Mouse (Mus musculus): ENCODE measurements around the gene Poll. TPM values are rescaled to one million over a fixed set of nuclear protein-coding genes. Genes with fewer than 3 reads are reported as not detected.

The Poll gene
- total and polyA plus RNA-seq, 2 experiments from 2014 or later: 8.9 to 9.9 TPM

DNA sequence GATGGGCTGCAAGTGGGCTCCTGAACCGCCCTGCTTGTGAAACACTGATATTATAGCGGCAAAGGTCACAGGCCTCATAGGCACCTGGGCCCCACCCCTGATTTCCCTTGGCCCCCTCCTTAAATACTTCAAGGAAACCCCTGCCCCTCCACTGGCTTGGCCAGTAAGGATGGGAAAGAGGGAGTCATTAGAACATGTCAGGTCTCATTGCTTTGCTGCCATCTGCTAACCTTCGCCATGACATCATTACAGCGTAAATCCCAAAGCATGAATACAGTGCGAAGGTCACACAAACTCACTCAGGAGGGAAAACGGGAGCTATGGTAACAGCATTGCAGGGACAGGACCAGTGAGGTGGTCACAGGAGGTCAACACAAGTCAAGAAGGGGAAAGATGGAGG lies 36.1 kb upstream of the Poll start:
- no peak for TF ChIP-seq CTCF (IDR thresholded peaks at IDR 0.05)
- Histone ChIP-seq H3K27ac (ENCODE audit: low read depth, low read length) (no peak overlapping the region), H3K9ac (replicated peaks; ENCODE audit: low read length, poor library complexity, severe bottlenecking) (no peak overlapping the region), H3K9me3 (ENCODE audit: low read length) (no peaks in the 10 kb centered on the region), H3K4me3 (ENCODE audit: low read depth, low read length) (no peak overlapping the region), H3K27me3 (ENCODE audit: insufficient read depth, low read length) (no peaks in the 10 kb centered on the region), H3K4me1 (ENCODE audit: insufficient read depth, low read length) (no peaks in the 10 kb centered on the region), H3K4me2 (ENCODE audit: low read depth, low read length, poor library complexity, severe bottlenecking) (no peak overlapping the region), H3K36me3 (ENCODE audit: insufficient read depth, low read length) (peaks cover 2% of the 10 kb centered on the region; the same call in 1 of the 2 replicates)
- no peak for DNase-seq (ENCODE audit: low spot score)
- 63% methylated on average over 6 of the region's 6 CpGs for WGBS
- ATAC-seq (ENCODE audit: low FRiP score): no peak

DNA sequence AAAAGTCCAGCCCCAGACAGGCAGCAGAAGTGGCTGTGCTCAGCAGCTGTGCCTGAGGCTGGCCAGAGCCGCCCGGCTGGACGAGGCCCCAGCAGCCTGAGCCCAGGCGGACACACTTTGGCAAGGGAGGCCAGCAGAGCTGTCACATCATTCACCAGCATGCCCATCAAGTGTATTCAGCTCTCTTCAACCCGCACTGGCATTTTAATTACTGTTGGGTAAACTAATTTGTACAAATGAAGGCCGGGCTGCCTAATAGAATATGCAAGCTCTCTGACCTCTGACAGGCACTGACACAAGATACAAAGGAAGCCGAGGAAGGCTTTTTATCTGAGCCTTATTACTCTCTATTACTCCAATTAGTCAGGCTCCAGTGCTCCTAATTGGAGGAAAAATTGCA lies 35.7 kb upstream of the Poll start:
- Histone ChIP-seq H3K27ac (ENCODE audit: low read depth, low read length) (no peak overlapping the region), H3K27me3 (ENCODE audit: insufficient read depth, low read length) (no peaks in the 10 kb centered on the region), H3K4me3 (ENCODE audit: low read depth, low read length) (no peak overlapping the region), H3K4me1 (ENCODE audit: insufficient read depth, low read length) (no peaks in the 10 kb centered on the region), H3K9ac (replicated peaks; ENCODE audit: low read length, poor library complexity, severe bottlenecking) (no peak overlapping the region), H3K36me3 (ENCODE audit: insufficient read depth, low read length) (peaks cover 2% of the 10 kb centered on the region; the same call in 1 of the 2 replicates), H3K4me2 (ENCODE audit: low read depth, low read length, poor library complexity, severe bottlenecking) (no peak overlapping the region), H3K9me3 (ENCODE audit: low read length) (no peaks in the 10 kb centered on the region)
- 18% methylated on average over 7 of the region's 7 CpGs for WGBS
- ATAC-seq (ENCODE audit: low FRiP score) (no peak), DNase-seq (ENCODE audit: low spot score) (peak; percentile 75)
- TF ChIP-seq CTCF (IDR thresholded peaks at IDR 0.05): no peak

DNA sequence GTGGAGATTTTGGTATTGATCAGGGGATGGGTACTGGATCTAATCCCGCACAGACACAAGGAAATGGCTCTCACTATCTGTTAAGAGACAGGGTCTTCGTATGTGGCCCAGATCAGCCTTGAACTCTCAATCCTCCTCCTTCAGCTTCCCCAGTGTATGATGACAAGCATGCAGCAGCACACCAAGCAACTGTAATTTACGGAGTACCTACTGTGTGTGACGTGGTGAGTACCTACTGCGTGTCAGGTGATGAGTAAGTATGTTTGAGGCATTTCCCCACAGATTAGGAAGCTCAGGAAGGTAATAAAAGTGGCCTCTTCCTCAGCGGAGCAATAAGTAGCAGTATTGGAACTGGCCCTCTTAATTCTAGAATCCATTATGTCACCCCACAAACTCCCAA lies 35.1 kb upstream of the Poll start:
- 90% methylated on average over 6 of the region's 6 CpGs for WGBS
- no peak for ATAC-seq (ENCODE audit: low FRiP score)
- Histone ChIP-seq H3K4me3 (ENCODE audit: low read depth, low read length) (no peak overlapping the region), H3K27me3 (ENCODE audit: insufficient read depth, low read length) (no peaks in the 10 kb centered on the region), H3K27ac (ENCODE audit: low read depth, low read length) (no peak overlapping the region), H3K36me3 (ENCODE audit: insufficient read depth, low read length) (peaks cover 2% of the 10 kb centered on the region; the same call in 1 of the 2 replicates), H3K9ac (replicated peaks; ENCODE audit: low read length, poor library complexity, severe bottlenecking) (no peak overlapping the region), H3K9me3 (ENCODE audit: low read length) (no peaks in the 10 kb centered on the region), H3K4me1 (ENCODE audit: insufficient read depth, low read length) (no peaks in the 10 kb centered on the region), H3K4me2 (ENCODE audit: low read depth, low read length, poor library complexity, severe bottlenecking) (no peak overlapping the region)
- no peak for DNase-seq (ENCODE audit: low spot score)
- TF ChIP-seq CTCF (IDR thresholded peaks at IDR 0.05): no peak

DNA sequence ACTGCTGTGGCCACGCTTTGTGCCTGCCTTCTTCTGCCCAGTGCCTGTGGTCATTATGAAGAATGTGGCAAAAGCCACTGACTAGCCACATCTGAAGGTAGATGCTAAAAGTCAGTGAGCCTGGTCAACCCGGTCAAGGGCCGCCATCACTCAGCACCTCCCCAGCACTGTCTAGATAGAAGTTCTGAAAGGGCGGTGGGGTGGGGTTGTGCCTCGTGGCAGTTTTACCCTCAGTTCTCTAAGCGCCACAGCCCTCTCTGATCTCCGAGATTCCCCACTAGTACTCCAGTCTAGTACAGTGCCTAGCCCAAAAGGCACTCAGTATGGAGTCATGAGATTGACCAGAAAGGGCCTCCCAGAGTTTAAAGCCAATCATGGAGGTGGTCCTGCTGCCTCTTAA lies 33.7 kb upstream of the Poll start:
- no peak overlapping the region for H3K4me3 ChIP-seq (ENCODE audit: low read depth, low read length)
- no peak overlapping the region for H3K9ac ChIP-seq (replicated peaks; ENCODE audit: low read length, poor library complexity, severe bottlenecking)
- H3K4me2 ChIP-seq (ENCODE audit: low read depth, low read length, poor library complexity, severe bottlenecking): no peak overlapping the region
- no peak for DNase-seq (ENCODE audit: low spot score)
- H3K27me3 ChIP-seq (ENCODE audit: insufficient read depth, low read length): no peaks in the 10 kb centered on the region
- no peaks in the 10 kb centered on the region for H3K9me3 ChIP-seq (ENCODE audit: low read length)
- ATAC-seq (ENCODE audit: low FRiP score): no peak
- H3K36me3 ChIP-seq (ENCODE audit: insufficient read depth, low read length): no peaks in the 10 kb centered on the region; the same call in 1 of the 2 replicates
- no peak overlapping the region for H3K27ac ChIP-seq (ENCODE audit: low read depth, low read length)
- WGBS: 94% methylated on average over 7 of the region's 7 CpGs
- no peak for TF ChIP-seq CTCF (IDR thresholded peaks at IDR 0.05)
- H3K4me1 ChIP-seq (ENCODE audit: insufficient read depth, low read length): no peaks in the 10 kb centered on the region

DNA sequence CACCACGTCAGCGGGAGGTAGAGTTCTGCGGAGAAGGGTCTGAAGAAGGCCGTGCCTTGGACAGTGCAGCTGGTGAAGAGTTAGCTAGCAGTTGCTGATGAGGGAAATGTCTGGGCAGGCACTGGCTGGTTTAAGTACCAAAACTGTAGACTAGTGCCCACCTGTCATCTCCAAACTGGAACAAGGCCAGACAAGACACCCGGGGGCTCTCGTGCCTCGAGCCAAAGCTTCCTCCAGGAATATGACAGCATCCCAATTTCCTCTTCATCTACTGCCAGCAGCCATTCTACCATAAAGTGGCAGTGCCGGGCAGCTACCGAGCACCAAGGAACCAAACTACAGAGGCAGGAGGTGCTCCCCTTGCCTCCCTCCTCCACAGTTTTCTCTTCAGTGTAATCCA lies 32.6 kb upstream of the Poll start:
- WGBS: 87% methylated on average over 9 of the region's 9 CpGs
- Histone ChIP-seq H3K27me3 (ENCODE audit: insufficient read depth, low read length) (no peaks in the 10 kb centered on the region), H3K4me1 (ENCODE audit: insufficient read depth, low read length) (no peaks in the 10 kb centered on the region), H3K4me3 (ENCODE audit: low read depth, low read length) (no peak overlapping the region), H3K27ac (ENCODE audit: low read depth, low read length) (no peak overlapping the region), H3K9me3 (ENCODE audit: low read length) (no peaks in the 10 kb centered on the region), H3K4me2 (ENCODE audit: low read depth, low read length, poor library complexity, severe bottlenecking) (no peak overlapping the region), H3K9ac (replicated peaks; ENCODE audit: low read length, poor library complexity, severe bottlenecking) (no peak overlapping the region), H3K36me3 (ENCODE audit: insufficient read depth, low read length) (peaks cover 10% of the 10 kb centered on the region)
- no peak for TF ChIP-seq CTCF (IDR thresholded peaks at IDR 0.05)
- ATAC-seq (ENCODE audit: low FRiP score) (no peak), DNase-seq (ENCODE audit: low spot score) (no peak)

DNA sequence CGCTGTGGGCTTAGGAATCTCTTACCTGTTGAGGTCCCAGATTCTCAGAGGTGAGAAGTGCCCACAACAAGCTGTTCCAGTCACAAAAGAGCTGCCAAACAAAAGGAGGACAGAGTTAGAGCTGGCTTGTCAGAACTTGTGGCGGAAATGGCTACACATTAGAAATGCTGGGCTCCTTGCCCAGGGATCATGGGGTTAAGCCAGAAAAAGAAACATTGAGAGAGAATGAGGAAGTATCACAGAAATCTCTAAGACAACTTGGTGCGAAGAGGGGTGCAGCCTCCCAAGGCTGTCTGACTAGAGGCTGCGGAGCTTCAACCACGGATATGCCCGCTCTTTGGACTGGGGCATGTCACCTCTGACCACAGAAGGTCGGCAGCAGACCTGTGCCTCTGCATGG lies 31.4 kb upstream of the Poll start:
- no peak for ATAC-seq (ENCODE audit: low FRiP score)

More for the DNA sequence above, 31.4 kb upstream of the Poll start:
- Histone ChIP-seq H3K9ac (replicated peaks; ENCODE audit: low read length, poor library complexity, severe bottlenecking) (no peak overlapping the region), H3K4me1 (ENCODE audit: insufficient read depth, low read length) (no peaks in the 10 kb centered on the region), H3K4me2 (ENCODE audit: low read depth, low read length, poor library complexity, severe bottlenecking) (no peak overlapping the region), H3K27ac (ENCODE audit: low read depth, low read length) (no peak overlapping the region), H3K36me3 (ENCODE audit: insufficient read depth, low read length) (peaks cover 12% of the 10 kb centered on the region), H3K9me3 (ENCODE audit: low read length) (no peaks in the 10 kb centered on the region), H3K27me3 (ENCODE audit: insufficient read depth, low read length) (no peaks in the 10 kb centered on the region), H3K4me3 (ENCODE audit: low read depth, low read length) (no peak overlapping the region)
- 79% methylated on average over 7 of the region's 7 CpGs for WGBS
- no peak for TF ChIP-seq CTCF (IDR thresholded peaks at IDR 0.05)
- DNase-seq (ENCODE audit: low spot score): no peak

Measured in midbrain, postnatal 0 days (tissue).